Mouse (Mus musculus): ENCODE measurements at regions not wholly inside any gene's neighbourhood (a gene's known extent, or its start where the extent isn't known, plus 50 kb on each side); places are given as distances from the start of the nearest gene placed in this dataset.

DNA sequence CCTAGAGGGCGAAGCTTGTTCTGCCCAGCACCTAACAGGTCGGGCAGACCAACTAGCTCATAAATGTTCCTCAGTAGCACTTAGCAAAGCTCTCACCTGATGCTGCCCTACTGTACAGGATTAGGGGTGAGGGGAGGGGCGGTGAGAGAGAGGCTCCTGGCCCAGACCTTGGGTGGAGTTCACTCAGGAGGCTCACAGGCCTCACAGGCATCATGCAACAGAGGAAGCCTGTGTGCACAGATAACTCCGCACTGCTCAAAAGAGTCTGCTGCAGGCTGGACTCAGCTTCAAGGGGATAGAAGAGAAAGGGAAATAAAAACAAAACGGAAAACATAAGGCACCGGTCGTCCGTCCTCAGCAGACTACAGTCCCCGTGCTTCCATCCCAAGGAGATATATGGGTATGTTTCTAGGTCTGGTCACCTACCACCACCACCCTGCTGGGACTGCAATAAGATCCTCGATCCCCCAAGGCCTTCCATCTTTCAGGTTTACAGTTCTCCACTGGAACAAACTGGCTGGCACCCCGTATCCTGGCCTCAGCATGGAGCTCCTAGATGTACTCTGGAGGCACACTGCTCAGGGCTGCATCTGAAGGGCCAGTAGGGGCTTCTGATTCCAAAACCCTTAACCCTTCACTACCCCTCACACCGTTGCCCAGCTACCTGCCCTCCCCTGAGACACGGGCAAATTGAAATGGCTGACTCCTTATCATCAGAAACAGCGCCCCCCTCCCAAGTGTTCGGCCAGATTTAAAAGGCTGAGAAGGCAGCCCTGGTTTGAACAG is 184.2 kb downstream of the Bmp7 start:
- Histone ChIP-seq H3K4me3 (replicated peaks; ENCODE audit: low read length) (no peak overlapping the region), H3K4me1 (replicated peaks; ENCODE audit: control insufficient read depth, insufficient read depth, low read length) (peaks cover 13% of the 10 kb centered on the region), H3K9me3 (ENCODE audit: control insufficient read depth, low read length) (no peaks in the 10 kb centered on the region), H3K4me2 (ENCODE audit: low read length) (no peak overlapping the region), H3K27me3 (replicated peaks; ENCODE audit: control insufficient read depth, insufficient read depth, low read length) (no peaks in the 10 kb centered on the region; the same call in 1 of the 2 replicates), H3K36me3 (ENCODE audit: control insufficient read depth, insufficient read depth) (no peaks in the 10 kb centered on the region), H3K27ac (ENCODE audit: low read length) (peak overlapping the region; percentile 68), H3K9ac (replicated peaks; ENCODE audit: low read depth, low read length) (0 out of 2 replicates have a peak overlapping the region, but pooled peaks have one; percentile 14)
- ATAC-seq = peak; percentile 39
- WGBS = 37% methylated on average over 15 of the region's 15 CpGs

DNA sequence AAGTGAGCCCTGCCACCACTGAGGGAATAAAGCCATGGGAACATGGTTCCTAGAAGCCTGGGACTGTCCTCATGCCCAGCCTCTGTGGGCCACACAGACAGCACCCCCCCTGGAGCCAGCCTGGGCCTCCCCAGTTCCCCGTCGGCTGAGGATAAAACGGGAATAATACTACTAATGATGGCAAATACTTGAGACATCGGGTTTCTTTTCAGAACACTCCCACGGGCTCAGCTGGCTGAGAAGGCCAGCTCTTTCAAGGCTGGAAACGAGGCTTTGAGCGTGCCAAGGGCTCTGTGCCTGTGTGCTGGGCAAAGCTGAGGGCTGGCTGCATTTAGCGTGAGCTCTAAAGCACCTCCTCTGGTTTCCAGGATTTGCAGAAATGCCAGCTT is 183.7 kb downstream of the Bmp7 start:
- Histone ChIP-seq H3K27ac (ENCODE audit: low read length) (peak overlapping the region; percentile 68), H3K9ac (replicated peaks; ENCODE audit: low read depth, low read length) (no peak overlapping the region), H3K4me3 (replicated peaks; ENCODE audit: low read length) (no peak overlapping the region), H3K36me3 (ENCODE audit: control insufficient read depth, insufficient read depth) (no peaks in the 10 kb centered on the region), H3K4me1 (replicated peaks; ENCODE audit: control insufficient read depth, insufficient read depth, low read length) (peaks cover 13% of the 10 kb centered on the region), H3K9me3 (ENCODE audit: control insufficient read depth, low read length) (no peaks in the 10 kb centered on the region), H3K27me3 (replicated peaks; ENCODE audit: control insufficient read depth, insufficient read depth, low read length) (no peaks in the 10 kb centered on the region; the same call in 1 of the 2 replicates), H3K4me2 (ENCODE audit: low read length) (no peak overlapping the region)
- ATAC-seq = peak; percentile 88
- WGBS = 4% methylated on average over 8 of the region's 8 CpGs

DNA sequence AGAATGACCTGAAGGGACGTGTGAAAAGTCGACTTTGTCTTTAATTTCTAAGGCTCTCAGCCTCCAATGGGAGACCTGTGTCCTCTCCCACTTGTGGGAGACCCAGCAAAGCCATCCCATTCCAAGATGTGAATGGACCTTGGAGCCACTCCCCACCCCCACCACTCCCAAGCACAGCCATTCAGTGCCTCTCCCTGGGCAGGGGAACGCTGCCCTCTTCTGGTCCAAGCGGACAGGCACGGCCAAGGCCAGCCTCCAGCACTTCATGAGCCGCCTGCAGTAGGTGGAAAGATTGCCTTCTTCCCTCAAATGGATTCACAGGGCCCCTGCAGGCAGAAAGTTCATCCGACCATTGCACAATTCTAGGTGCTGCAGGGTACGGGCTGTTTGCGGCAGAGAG is 181.6 kb downstream of the Bmp7 start:
- Histone ChIP-seq H3K27me3 (replicated peaks; ENCODE audit: control insufficient read depth, insufficient read depth, low read length) (no peaks in the 10 kb centered on the region; the same call in 1 of the 2 replicates), H3K4me1 (replicated peaks; ENCODE audit: control insufficient read depth, insufficient read depth, low read length) (peaks cover 13% of the 10 kb centered on the region), H3K4me2 (ENCODE audit: low read length) (no peak overlapping the region), H3K9ac (replicated peaks; ENCODE audit: low read depth, low read length) (no peak overlapping the region), H3K9me3 (ENCODE audit: control insufficient read depth, low read length) (no peaks in the 10 kb centered on the region), H3K36me3 (ENCODE audit: control insufficient read depth, insufficient read depth) (no peaks in the 10 kb centered on the region), H3K27ac (ENCODE audit: low read length) (no peak overlapping the region), H3K4me3 (replicated peaks; ENCODE audit: low read length) (no peak overlapping the region)
- WGBS = 12% methylated on average over 9 of the region's 9 CpGs
- peak; percentile 72 for ATAC-seq

DNA sequence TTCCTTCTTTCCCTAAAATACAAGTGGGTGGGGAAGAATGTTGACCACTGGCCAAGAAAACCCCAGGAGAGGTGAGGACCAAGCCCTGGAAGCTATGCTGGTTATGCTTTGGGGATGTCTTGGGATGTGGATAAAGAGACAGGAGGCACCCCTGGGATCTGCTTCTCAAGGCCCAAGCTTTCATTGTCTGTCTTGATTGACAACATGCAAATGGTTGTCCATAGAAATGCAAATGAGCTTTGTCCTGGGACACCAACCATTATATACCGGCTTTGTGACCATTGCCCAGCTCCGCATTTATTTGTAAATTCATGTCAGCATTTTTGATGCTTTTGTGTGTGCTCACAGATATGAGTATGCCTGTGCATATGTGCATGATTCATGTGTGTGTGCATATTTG is 174.9 kb downstream of the Bmp7 start:
- H3K27ac ChIP-seq (ENCODE audit: low read length) = no peak overlapping the region
- H3K27me3 ChIP-seq (replicated peaks; ENCODE audit: control insufficient read depth, insufficient read depth, low read length) = no peaks in the 10 kb centered on the region
- no peak overlapping the region for H3K4me2 ChIP-seq (ENCODE audit: low read length)
- WGBS = 4% methylated on average over 2 of the region's 2 CpGs
- no peaks in the 10 kb centered on the region for H3K36me3 ChIP-seq (ENCODE audit: control insufficient read depth, insufficient read depth)
- no peak overlapping the region for H3K4me3 ChIP-seq (replicated peaks; ENCODE audit: low read length)
- peaks cover 11% of the 10 kb centered on the region; the same call in 1 of the 2 replicates for H3K4me1 ChIP-seq (replicated peaks; ENCODE audit: control insufficient read depth, insufficient read depth, low read length)
- H3K9me3 ChIP-seq (ENCODE audit: control insufficient read depth, low read length) = no peaks in the 10 kb centered on the region
- ATAC-seq = 0 out of 2 replicates have a peak, but pooled peaks have one; percentile 36
- H3K9ac ChIP-seq (replicated peaks; ENCODE audit: low read depth, low read length) = no peak overlapping the region

DNA sequence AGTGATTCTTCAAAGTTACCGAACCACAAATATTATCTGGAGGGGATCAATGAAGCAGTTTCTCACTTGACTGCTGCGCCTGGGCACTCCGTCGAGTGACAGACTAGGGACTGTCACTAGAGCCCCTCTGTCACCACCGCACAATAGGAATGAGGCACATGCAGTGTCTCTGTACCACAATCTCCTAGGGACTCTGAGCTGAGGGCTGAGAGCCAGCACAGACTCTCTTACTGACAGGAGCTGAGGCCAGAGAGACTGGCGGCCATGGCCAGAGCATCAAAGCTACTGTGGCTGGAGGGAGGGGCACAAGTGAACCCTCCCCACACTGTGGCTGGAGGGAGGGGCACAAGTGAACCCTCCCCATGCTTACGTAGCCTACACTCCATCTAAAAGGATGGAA is 173.7 kb downstream of the Bmp7 start:
- ATAC-seq = peak; percentile 56; the same call in 1 of the 2 replicates
- 16% methylated on average over 7 of the region's 7 CpGs for WGBS
- no peak overlapping the region for H3K27ac ChIP-seq (ENCODE audit: low read length)
- H3K27me3 ChIP-seq (replicated peaks; ENCODE audit: control insufficient read depth, insufficient read depth, low read length) = no peaks in the 10 kb centered on the region
- peaks cover 11% of the 10 kb centered on the region; the same call in 1 of the 2 replicates for H3K4me1 ChIP-seq (replicated peaks; ENCODE audit: control insufficient read depth, insufficient read depth, low read length)
- no peaks in the 10 kb centered on the region for H3K36me3 ChIP-seq (ENCODE audit: control insufficient read depth, insufficient read depth)
- H3K9ac ChIP-seq (replicated peaks; ENCODE audit: low read depth, low read length) = no peak overlapping the region
- no peak overlapping the region for H3K4me2 ChIP-seq (ENCODE audit: low read length)
- H3K9me3 ChIP-seq (ENCODE audit: control insufficient read depth, low read length) = no peaks in the 10 kb centered on the region
- H3K4me3 ChIP-seq (replicated peaks; ENCODE audit: low read length) = no peak overlapping the region

DNA sequence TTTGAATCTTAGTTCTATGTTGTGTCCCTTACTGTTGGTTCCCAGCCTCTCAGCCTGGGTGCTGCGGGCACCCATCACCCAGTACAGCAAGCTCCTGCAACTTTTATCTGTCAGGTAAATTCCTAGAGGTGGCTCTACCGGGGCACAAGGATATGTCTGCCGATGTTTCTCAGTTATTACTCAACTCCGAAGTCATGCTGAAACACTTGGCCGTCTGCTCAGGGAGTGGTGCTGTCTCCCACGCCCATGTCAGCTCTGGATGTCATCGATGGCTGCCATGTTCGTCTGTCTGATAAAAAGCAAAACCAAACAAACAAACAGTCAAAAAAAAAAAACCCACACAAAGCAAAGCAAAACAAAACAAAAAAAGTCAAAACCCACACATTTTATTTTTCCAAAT is 171.4 kb downstream of the Bmp7 start:
- Histone ChIP-seq H3K4me1 (replicated peaks; ENCODE audit: control insufficient read depth, insufficient read depth, low read length) (peaks cover 11% of the 10 kb centered on the region; the same call in 1 of the 2 replicates), H3K36me3 (ENCODE audit: control insufficient read depth, insufficient read depth) (no peaks in the 10 kb centered on the region), H3K9me3 (ENCODE audit: control insufficient read depth, low read length) (no peaks in the 10 kb centered on the region), H3K4me2 (ENCODE audit: low read length) (no peak overlapping the region), H3K4me3 (replicated peaks; ENCODE audit: low read length) (no peak overlapping the region), H3K27me3 (replicated peaks; ENCODE audit: control insufficient read depth, insufficient read depth, low read length) (no peaks in the 10 kb centered on the region), H3K9ac (replicated peaks; ENCODE audit: low read depth, low read length) (no peak overlapping the region), H3K27ac (ENCODE audit: low read length) (no peak overlapping the region)
- WGBS = 93% methylated on average over 8 of the region's 8 CpGs
- ATAC-seq = no peak

DNA sequence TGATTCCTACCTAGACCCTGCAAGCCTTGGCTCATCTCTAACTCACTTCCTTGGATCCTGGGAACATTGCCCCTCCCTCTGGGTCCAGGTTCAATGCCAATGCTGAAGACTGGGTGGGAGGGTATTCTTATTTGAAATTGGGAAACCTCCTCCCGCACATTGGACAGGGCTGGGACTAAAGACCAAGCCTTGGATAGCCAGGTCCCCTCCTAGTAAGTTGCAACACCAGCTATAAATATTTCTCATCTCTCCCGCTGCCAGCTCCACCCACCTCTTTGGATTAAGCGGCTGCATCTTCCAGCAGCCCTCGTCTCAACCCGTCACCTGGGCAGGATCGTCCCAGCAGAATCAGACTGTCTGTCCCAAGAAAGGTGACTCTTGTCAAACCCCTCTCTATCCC is 170.1 kb downstream of the Bmp7 start:
- H3K27ac ChIP-seq (ENCODE audit: low read length) = no peak overlapping the region
- no peaks in the 10 kb centered on the region for H3K9me3 ChIP-seq (ENCODE audit: control insufficient read depth, low read length)
- no peaks in the 10 kb centered on the region for H3K36me3 ChIP-seq (ENCODE audit: control insufficient read depth, insufficient read depth)
- H3K4me3 ChIP-seq (replicated peaks; ENCODE audit: low read length) = no peak overlapping the region
- peaks cover 11% of the 10 kb centered on the region; the same call in 1 of the 2 replicates for H3K4me1 ChIP-seq (replicated peaks; ENCODE audit: control insufficient read depth, insufficient read depth, low read length)
- H3K27me3 ChIP-seq (replicated peaks; ENCODE audit: control insufficient read depth, insufficient read depth, low read length) = no peaks in the 10 kb centered on the region
- ATAC-seq = no peak
- H3K9ac ChIP-seq (replicated peaks; ENCODE audit: low read depth, low read length) = no peak overlapping the region
- no peak overlapping the region for H3K4me2 ChIP-seq (ENCODE audit: low read length)
- 79% methylated on average over 6 of the region's 6 CpGs for WGBS

DNA sequence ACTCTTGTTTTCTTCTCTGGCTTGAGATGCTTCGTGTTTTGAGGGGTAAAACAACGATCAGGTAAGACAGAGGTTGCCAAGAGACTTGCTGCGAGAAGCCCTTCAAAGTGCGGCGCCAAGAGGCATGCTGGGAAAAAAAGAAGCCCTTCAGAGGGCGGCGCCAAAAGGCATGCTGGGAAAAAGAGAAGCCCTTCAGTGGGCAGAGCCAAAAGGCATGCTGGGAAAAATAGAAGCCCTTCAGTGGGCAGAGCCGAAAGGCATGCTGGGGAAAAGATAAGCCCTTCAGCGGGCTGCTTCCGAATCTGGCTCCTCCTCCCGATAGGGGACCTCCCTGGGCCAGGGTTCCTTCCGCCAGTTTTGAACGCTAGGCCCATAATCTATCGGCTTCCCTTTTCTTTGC is 169.5 kb downstream of the Bmp7 start:
- WGBS = 86% methylated on average over 14 of the region's 14 CpGs
- Histone ChIP-seq H3K27me3 (replicated peaks; ENCODE audit: control insufficient read depth, insufficient read depth, low read length) (no peaks in the 10 kb centered on the region), H3K4me2 (ENCODE audit: low read length) (no peak overlapping the region)

DNA sequence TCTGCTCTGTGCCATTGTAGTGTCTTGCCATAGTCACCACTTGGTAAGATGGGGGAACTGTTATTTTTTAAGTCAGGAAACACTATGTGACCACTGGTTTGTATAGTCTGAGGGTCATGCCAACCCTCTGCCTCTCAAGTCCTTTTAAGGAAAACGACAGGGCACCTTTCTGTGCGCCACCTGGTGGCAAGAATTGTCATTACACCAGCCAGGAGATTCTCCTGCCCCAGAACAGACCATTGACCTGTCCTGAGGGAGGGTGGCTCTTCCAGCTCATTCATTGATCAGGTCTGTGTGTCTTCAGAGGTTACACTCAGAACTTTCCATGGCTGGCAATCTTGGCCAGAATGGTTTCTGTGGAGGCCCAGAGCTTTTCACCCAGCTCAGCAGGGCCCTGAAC is 166.9 kb downstream of the Bmp7 start:
- Histone ChIP-seq H3K27me3 (replicated peaks; ENCODE audit: control insufficient read depth, insufficient read depth, low read length) (no peaks in the 10 kb centered on the region), H3K4me1 (replicated peaks; ENCODE audit: control insufficient read depth, insufficient read depth, low read length) (no peaks in the 10 kb centered on the region), H3K9me3 (ENCODE audit: control insufficient read depth, low read length) (peaks cover 3% of the 10 kb centered on the region; the same call in 1 of the 2 replicates), H3K36me3 (ENCODE audit: control insufficient read depth, insufficient read depth) (no peaks in the 10 kb centered on the region), H3K27ac (ENCODE audit: low read length) (no peak overlapping the region), H3K9ac (replicated peaks; ENCODE audit: low read depth, low read length) (no peak overlapping the region), H3K4me2 (ENCODE audit: low read length) (no peak overlapping the region), H3K4me3 (replicated peaks; ENCODE audit: low read length) (no peak overlapping the region)
- WGBS = 0% methylated on average over 2 of the region's 2 CpGs
- ATAC-seq = peak; percentile 28; the same call in 1 of the 2 replicates

More for the DNA sequence above, 169.5 kb downstream of the Bmp7 start:
- Histone ChIP-seq H3K9me3 (ENCODE audit: control insufficient read depth, low read length) (no peaks in the 10 kb centered on the region), H3K4me1 (replicated peaks; ENCODE audit: control insufficient read depth, insufficient read depth, low read length) (peaks cover 6% of the 10 kb centered on the region; the same call in 1 of the 2 replicates), H3K9ac (replicated peaks; ENCODE audit: low read depth, low read length) (no peak overlapping the region), H3K4me3 (replicated peaks; ENCODE audit: low read length) (no peak overlapping the region), H3K36me3 (ENCODE audit: control insufficient read depth, insufficient read depth) (no peaks in the 10 kb centered on the region), H3K27ac (ENCODE audit: low read length) (no peak overlapping the region)
- ATAC-seq = no peak
